Mouse (Mus musculus) brain, embryonic 18.5 days (tissue): ENCODE measurements at regions not wholly inside any gene's neighbourhood (a gene's known extent, or its start where the extent isn't known, plus 50 kb on each side); places are given as distances from the start of the nearest gene placed in this dataset.

ENCODE experiments used
- DNase-seq: peaks from one replicate; pipeline ENCODE4 v3.0.0-alpha.2; 2012; ENCODE audit warnings: low read depth, low spot score

DNA sequence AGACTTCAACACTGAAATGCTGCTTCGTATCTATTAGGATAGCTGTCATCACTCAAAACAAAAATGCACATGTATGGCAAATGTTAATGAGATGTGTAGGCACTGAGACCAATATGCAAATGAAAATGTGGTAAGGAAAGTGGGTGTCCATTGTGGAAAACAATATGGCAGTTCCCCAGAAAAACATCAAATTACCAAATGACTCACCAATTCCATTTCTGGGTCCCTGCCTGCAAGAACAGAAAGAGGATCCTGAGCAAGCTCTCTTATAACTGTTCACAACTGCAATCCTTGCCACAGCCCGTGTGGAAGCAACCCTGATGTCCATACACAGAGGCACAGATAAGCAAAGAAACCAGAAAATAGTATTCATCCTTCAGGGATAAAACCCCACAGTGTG is 442.0 kb downstream of the Defb40 start:
- no peak for DNase-seq

DNA sequence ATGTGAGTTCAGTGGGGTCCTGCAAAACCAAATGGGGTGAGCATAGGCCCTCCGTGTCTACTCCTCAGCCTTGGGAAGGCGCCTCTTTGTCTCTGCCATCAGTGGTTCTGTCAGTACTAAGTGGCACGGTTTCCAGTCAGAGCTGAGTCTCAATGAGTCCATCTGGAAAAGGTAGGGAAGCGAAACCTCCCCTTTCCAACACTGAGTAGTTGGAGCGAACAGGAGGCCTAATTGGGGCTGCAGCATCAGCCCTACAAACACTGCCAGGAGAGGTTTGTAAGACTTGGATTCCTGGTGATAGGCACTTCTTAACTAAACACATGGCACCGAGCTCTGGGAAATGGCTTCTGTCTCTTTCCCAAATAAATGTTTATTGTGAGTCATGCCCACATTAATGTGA is 449.9 kb downstream of the Defb40 start:
- no peak for DNase-seq

DNA sequence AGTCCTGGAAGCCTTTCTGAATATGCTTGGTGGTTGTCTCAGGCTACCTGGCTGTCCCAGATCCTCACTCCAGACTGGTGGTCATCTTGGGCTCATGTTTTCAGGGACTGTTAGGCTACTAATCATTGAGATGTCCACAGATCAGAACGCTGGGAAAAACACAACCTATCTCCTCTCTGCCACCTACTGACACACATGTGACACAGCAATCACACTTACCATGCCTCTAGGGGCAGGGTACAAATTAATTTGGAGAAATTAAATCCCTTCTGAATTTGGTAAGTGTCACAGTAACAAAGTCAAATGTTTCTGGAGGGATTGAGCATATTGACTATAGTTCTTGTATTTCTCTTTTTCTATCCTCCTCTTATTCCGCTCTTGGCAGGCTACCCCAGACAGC is 465.6 kb downstream of the Defb40 start:
- no peak for DNase-seq

DNA sequence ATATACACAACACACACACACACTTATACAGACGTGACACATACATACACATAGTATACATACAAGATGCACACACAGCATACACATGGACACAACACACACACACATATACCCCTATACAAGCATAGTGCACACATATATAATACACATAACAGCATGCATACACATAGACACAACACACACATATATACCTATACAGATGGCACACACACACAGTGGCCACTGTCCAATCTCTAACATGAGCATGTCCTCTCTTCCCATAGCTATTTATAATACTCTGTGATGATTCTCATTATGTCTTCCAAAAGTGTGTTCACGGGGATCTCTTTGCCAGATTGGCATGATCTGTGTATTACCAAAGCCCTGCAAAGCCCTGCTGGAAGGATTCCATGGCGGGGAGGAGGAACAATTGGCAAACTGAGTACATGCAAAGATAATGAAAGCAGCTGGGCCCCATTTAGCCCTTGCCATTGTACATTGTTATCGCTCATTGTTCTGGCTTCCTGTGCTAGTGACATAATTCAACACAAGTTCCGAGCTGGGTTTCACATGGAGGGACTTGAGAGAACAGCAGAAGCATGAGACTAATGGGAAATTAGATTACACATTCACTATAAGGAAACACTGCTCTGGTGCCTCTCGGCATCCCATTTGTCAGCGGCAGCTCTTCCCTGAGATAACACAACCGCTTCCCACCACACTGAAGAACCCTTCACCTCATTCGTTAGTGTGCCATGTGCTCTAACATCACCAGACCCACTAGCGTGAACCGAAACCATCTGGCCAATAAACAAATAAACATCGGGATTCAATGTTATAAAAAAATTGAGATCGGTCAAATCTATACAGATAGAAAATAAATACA is 471.7 kb downstream of the Defb40 start:
- peak; percentile 34 for DNase-seq

DNA sequence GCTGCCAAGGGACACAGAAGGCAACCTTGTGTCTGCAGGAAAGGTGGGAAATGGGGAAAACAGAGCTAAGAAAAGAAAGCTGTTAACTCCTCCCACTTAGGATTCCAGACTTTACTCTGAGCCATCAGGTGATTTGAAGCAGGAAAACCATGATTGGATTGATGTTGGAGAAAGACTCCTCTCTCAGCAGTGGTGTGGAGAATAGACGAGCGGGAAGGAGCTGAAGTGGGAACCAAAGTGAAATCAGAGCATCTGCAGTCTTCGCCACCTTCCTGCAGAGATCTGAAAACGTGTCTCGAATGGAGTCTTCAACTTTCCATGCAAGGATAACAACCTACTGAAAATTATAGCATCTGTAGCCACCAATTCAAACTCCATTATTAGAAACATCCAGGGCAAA is 487.4 kb downstream of the Defb40 start:
- DNase-seq = no peak

DNA sequence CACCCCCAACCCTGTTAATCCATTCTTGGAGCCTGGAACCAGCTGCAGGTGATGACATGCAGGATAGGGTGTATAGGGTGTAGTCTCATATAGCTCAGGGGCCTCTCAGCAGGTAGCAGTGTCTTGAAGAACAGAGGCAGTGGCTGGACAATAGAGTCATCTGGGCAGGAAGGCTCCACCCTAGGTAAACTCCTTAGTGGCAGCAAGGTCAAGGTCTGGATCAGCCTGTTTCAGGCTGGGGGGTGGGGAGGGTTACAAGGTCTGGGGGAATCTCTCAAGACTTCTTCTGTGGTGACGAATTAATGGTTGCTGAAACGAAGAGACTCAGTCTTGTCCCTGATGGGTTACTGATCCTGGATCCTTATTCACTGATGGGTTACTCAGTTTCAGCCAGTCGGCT is 498.0 kb downstream of the Defb40 start:
- no peak for DNase-seq

DNA sequence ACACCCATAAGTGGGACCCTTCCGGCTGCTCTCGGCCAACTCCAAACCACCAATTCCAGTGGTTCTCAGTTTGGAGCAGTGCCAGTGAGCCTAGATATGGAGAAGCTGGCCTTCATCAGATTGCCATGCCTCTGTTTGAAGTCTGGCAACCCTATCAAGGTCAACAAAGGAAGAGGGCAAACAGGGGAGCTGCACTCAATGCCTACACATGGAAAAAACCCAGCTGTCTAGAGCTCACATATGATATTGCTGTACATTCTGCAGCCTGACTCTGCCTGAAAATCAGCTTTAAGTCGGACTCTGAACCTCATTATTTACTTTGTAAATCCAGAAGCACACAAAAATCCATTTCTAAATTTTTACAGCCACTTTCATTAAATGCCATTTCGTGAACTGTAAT is 499.9 kb downstream of the Defb40 start:
- no peak for DNase-seq

DNA sequence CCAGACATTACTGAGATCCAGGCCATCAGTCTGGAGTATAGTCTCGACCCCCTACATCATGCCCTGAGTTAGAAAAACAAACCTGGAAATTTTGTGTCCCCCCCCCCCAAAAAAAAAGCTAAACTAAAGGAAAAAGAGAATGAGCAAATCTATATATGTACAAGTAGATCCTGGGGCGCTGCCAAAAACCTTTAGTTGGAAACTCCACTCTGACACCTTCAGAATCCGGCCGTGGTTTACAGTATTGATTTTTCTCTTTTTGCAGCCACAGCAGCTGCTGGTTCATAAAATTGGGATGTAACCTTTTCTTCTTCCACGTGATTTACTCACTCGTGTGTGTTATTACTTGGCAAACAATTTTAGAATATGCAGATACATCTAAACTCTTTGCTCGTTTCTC is 510.5 kb downstream of the Defb40 start:
- no peak for DNase-seq

DNA sequence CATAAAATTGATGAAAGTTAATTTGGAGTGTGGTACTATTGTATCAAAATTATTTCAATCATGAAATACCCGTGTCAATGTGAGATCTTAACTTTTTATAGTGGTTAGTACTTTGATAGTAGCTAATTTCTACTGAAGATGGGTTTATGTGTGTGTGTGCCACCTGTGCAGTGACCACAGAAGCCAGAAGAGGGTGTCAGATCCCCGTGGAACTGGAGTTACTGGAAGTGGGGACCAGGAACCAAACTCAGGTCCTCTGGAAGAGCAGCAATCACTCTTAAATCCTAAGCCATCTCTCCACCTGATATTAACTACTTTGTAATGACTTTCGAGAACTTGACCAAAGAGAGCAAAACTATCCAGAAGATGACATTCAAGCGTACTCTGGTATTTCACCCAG is 517.4 kb downstream of the Defb40 start:
- no peak for DNase-seq

DNA sequence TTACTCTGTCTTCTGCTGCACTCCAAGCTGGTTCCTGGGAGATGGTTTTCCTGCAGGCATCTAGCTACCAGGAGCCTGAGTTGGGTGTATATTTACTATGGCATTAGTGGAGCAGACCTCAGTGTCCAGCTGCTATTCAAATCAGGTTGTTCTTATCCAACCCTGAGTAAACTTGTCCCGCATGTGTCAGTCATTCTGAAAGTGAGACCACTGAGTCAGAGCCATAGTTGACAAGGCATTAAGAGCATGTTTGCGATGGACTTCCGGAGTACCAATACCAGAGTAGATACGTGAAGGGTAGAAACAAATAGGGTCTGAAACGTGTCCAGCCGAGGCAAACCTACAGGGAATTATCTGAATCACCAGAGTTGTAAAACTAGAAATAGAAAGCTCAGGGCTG is 520.6 kb downstream of the Defb40 start:
- no peak for DNase-seq

DNA sequence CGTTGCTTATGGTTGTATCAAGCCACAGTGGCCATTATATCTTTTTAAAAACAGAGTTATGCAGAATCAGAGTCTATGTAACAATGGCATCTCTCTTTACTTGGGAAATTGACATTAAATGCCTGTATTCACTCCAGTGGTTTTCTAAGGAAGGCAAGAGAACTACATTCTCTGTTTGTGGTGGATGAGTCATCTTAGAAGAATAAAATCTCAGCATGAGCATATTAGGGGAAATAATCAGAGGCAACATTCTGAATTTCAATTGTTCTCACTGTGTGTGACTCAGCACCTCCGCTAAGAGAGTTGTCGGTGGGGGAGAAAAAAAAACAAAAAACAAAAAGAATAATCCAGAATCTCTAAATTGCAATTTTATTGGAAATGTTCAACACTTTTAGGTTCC is 529.0 kb downstream of the Defb40 start:
- no peak for DNase-seq

DNA sequence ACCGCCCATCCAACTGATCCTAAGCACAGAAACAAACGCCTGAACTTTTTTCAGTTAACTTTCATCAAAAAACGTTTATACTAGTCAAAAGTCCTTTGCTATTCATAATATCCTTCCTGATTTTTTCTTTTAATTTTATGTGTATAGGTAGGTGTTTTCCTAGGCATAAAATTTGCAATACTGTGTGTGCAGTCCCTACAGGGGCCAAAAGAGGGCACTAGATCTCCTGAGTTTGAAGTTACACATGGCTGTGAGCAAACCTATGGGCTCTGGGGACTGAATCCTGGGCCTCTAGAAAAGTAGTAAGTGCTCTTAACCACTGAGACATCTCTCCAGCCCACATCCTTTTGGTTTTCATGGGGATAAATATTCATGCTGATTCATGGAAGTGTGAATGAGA is 535.8 kb downstream of the Defb40 start:
- DNase-seq = no peak

DNA sequence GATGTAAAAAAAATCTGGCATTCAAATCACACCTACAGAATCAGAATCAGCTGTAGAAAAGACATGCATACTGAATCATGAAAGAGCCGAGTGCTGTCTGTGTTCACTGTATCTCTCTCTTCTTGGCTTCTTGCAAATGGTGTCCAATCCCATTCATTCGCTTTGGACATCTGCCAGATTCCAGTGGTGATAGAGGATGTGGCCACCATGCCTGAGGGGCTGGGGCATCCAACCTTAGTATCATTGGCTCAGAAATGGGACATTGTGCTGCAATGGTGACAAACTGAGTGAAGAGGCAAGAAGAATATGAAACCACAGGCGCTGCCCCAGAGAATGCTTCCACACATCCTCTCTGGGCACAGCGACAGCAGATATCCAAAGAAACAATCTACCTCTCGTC is 555.2 kb downstream of the Defb40 start:
- DNase-seq = no peak

DNA sequence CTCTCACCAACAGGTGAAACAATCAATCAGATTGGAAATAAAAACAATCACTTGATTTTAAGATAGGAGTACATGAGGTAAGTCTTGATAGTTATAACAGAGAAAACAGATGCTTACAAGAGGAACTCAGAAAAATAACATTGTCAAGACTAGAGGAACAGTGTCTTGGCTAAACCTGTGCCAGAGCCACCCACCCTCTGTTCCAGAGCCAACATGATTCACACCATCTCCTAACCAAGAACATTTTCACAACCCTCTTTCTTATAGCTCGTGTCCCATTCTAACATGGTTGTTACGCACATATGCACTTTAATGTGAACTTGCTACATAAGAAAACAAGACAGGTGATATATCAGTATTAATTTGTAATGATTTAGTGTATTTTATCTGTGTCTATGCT is 565.6 kb downstream of the Defb40 start:
- no peak for DNase-seq

DNA sequence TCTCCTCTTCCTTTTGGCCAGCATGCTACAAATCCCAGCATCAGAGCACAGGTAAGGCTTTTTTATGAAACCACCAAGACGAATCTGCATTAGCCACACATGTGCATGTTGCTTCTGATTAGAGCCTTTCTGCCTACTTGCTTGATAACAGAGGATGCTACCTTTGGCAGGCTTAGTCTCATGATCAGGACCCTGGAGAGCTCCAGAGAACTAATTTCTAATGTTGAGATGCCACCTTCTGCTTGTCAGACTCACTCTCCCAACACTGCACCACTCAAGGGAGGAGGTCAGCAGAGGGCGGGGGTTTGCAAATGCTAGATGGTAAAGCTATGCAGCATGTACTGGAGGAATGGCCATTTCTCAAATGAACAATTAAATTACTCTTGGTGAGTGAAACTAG is 571.6 kb downstream of the Defb40 start:
- no peak for DNase-seq

DNA sequence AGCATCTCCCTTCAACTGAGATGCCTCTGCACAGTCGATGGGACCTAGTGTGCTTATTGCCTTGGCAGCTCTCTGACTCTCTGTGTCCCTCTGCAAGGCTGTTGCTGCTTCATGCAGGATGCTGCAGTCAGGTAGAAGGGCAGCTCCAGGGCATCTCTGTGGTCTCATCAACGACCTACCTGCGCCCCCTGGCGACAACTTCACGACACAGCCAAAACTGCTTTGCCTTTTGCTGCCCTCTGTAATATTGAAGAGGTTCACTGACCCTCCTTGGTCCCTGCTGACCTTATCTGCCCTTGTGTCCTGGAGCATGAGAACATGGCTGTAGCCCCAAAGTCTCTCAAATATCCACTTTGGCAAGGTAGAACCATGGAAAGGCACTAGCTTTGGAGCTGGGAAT is 589.7 kb downstream of the Defb40 start:
- DNase-seq = no peak

DNA sequence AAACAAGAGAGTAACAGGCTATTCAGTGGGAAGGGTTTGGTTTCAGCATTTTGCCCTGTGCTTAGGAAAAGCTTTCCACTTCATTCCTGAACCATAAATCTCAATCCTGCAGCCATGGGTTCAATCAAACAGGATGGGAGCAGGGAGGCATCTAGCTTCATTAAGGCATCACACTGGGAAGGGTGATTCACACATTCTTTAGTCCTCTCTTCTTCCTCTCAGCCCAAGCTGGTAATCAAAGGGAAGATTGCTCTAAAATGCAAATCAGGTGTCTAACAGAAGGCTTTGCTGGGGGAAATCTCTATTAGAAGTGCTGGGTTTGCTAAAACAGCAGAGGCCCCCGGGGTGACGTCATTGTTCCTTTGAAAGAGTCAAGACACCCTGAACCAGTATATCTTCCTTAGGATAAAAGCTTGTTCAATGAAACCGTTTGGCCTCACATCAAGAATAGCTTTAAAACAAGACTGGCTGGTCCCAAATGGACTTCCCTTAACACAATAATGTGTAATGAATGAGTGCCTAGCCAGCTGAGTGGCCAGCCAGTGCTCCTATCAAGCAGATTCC is 596.4 kb downstream of the Defb40 start:
- DNase-seq = no peak

DNA sequence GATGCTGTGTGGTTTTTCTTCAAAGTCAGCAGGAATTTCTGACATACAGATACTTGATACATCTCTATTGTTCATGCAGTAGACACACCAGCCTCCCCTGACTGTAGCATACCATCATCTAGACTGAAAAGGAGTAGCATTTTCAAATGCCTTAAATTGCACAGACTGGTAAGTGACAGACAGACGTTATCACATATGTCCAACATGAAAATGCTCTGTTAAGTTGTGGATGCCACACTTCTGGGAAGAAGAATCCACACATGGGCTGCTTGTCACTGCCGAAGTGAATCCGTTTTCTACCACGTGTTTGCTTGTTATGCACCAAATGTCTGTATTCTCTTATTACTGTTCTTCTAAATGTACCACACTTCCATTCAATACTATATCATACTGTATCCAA is 629.3 kb downstream of the Defb40 start:
- DNase-seq = peak; percentile 18

DNA sequence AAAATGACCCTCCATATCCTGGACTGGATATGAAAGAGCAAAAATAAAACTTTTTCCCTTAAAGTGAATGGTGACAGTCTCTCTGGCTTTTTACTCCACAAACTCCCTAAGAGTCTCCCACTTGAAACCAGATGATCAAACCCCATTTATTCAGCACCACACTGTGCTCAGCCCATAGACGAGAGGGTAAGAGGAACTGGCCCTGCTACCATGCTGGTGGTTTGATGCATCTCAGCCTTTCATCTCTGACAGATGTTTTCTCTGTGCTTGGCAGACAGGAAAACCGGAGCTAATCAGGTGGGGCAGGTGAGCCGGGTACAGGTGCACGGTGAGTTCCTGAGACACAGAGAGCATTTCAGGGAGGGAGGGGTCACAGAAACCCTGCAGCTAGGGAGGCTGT is 631.8 kb downstream of the Defb40 start:
- DNase-seq = no peak

DNA sequence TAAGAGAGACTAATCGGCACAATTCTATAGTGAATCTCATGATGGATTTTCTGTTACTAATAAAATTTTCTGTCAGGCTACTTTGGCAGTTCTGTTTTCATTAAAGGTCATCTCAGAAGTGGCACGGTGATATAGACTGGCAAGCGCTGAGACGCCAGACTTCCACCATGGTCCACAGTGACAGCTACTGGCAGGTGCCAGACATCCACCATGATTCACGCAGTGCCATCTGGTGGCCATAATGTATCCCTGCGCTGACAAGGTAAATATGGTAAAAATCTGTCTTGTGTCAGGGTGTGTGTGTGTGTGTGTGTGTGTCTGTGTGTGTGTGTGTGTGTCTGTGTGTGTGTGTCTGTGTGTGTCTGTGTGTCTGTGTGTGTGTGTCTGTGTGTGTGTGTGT is 632.7 kb downstream of the Defb40 start:
- peak; percentile 39 for DNase-seq

DNA sequence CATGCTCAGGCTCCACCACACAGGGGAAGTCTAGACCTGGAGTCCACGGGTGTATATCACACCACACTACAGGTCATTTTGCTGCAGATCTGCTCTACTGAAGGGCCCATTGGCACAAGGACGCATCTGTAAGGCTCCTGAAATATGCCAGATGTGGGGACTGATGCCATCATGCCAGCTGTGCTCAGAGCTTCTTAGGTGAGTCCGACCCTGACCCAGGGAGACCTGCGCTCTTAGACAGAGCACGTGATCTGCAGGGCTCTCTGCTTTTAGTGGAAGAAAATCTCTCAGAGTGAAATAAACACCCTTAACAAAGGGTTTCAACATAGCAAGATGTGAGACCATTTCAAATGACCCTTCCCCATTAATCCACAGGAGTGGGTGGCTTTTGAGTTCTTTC is 633.2 kb downstream of the Defb40 start:
- no peak for DNase-seq

DNA sequence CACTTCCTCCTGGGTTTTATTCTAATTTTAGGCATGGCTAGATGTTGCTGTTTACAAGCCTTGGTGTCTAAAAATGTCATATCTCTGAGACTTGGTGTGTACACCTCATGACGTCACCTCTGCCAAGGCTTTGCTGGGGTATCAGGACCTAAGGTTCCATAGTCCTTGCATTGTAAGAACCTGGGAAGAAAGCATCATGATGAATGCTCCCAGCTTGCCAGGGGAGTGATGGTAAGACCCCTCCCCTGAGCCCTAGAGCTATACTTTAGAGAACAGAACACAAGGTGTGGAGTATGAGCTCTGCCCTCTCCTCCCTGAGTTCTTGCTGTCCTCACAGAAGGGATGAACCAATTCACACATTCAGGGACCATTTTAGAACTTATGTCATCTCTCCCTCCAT is 642.5 kb downstream of the Defb40 start:
- no peak for DNase-seq

DNA sequence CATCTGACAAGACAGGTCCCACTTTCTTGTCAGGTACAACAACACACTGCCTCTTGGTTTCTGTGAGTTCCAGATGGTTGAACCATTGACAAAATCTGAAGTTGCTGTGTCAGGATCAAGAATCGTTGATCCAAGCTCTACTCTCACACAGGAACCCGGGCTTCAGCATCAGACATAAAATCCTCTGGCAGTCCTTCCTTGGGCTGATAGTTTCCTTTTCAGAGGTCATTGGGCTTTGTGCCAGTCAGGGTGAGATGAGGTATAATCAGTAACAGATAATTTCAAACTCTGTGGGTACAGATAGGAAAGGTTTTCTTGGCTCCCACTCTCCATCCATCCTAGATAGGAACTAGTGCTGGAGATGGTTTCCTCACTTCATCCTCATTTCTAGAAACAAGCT is 649.5 kb downstream of the Defb40 start:
- no peak for DNase-seq

DNA sequence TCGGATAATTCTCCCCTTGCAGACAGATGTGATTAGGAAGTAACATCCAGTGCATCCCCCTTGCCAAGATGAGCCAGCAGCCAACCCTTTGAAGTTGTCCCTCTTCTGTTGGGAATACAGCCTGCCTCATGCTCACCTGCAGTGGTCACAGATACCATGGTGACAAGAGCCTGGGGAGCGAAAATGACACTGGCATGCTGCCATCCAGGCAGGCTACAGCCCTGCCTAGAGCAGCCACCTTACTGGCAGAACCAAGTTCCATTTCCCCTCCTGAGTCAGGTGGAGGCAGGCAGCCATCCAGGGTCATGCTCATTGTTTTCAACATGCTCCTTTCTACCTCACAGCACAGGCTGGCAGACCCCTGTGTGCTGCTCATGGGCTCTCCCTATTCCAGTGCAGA is 661.6 kb downstream of the Defb40 start:
- no peak for DNase-seq
